In genomic region chr1:73079518-73079917, GRCm38 (mm10) we compare ENCODE assay signal across 22 mouse cellular contexts.
DNase-seq lines count a peak whose midpoint lies in the region; ATAC-seq lines count a peak whose summit lies in the region.
"Had no signal": no experiment of that assay in that cellular context is flagged by ENCODE, and none has a peak within 500 bp of the region (broad histone marks: within the 10 kb centered on the region; RNA-seq: fewer than 3 reads in every experiment).

No protein-coding gene starts in this region.

- H3K27me3 ChIP-seq in liver, embryonic 13.5 days, result peaks cover 5% of the 10 kb centered on the region; the same call in 1 of the 2 replicates
- no peaks in the 10 kb centered on the region for H3K27me3 ChIP-seq in liver, embryonic 16.5 days (ENCODE audit: control insufficient read depth, insufficient read depth, low read depth, low read length)
- H3K27me3 ChIP-seq: embryonic facial prominence, embryonic 12.5 days; forebrain, embryonic 13.5 days; forebrain, embryonic 15.5 days; Patski had no signal

- no peak overlapping the region for H3K4me3 ChIP-seq in liver, embryonic 13.5 days (replicated peaks)
- no peak overlapping the region for H3K4me3 ChIP-seq in liver, embryonic 16.5 days (ENCODE audit: low read depth, low read length)
- H3K4me3 ChIP-seq: embryonic facial prominence, embryonic 10.5 days; embryonic facial prominence, embryonic 12.5 days; forebrain, embryonic 13.5 days; forebrain, embryonic 15.5 days had no signal

- no peak overlapping the region for H3K9ac ChIP-seq in liver, embryonic 13.5 days
- H3K9ac ChIP-seq in liver, embryonic 16.5 days (ENCODE audit: low read depth, low read length), result no peak overlapping the region
- H3K9ac ChIP-seq: embryonic facial prominence, embryonic 12.5 days; forebrain, embryonic 13.5 days; forebrain, embryonic 15.5 days had no signal

- peaks cover 19% of the 10 kb centered on the region; the same call in 1 of the 2 replicates for H3K4me1 ChIP-seq in liver, embryonic 13.5 days (replicated peaks)
- H3K4me1 ChIP-seq in liver, embryonic 16.5 days (ENCODE audit: control insufficient read depth, low read depth, low read length), result no peaks in the 10 kb centered on the region
- H3K4me1 ChIP-seq: forebrain, embryonic 13.5 days; forebrain, embryonic 15.5 days had no signal

- no peak overlapping the region for H3K4me2 ChIP-seq in liver, embryonic 13.5 days
- H3K4me2 ChIP-seq in liver, embryonic 16.5 days (ENCODE audit: low read depth, low read length), result no peak overlapping the region
- H3K4me2 ChIP-seq: embryonic facial prominence, embryonic 12.5 days; forebrain, embryonic 13.5 days; forebrain, embryonic 15.5 days had no signal

- no peak overlapping the region for H3K27ac ChIP-seq in liver, embryonic 13.5 days
- H3K27ac ChIP-seq in liver, embryonic 16.5 days (ENCODE audit: low read length), result no peak overlapping the region
- H3K27ac ChIP-seq: embryonic facial prominence, embryonic 10.5 days; embryonic facial prominence, embryonic 12.5 days; forebrain, embryonic 13.5 days; forebrain, embryonic 15.5 days had no signal

- 51% methylated on average over 2 of the region's 2 CpGs for WGBS in liver, embryonic 13.5 days (ENCODE audit: insufficient replicate concordance)
- 62% methylated on average over 2 of the region's 2 CpGs for WGBS in liver, embryonic 16.5 days (ENCODE audit: insufficient replicate concordance)

- no peaks in the 10 kb centered on the region for H3K36me3 ChIP-seq in liver, embryonic 13.5 days
- H3K36me3 ChIP-seq in liver, embryonic 16.5 days (ENCODE audit: control insufficient read depth, insufficient read depth), result no peaks in the 10 kb centered on the region
- H3K36me3 ChIP-seq: embryonic facial prominence, embryonic 10.5 days; embryonic facial prominence, embryonic 12.5 days; forebrain, embryonic 15.5 days; G1E had no signal

- H3K9me3 ChIP-seq in liver, embryonic 13.5 days (replicated peaks), result no peaks in the 10 kb centered on the region
- H3K9me3 ChIP-seq in liver, embryonic 16.5 days (replicated peaks; ENCODE audit: control insufficient read depth, low read length), result no peaks in the 10 kb centered on the region
- H3K9me3 ChIP-seq: embryonic facial prominence, embryonic 10.5 days; embryonic facial prominence, embryonic 12.5 days; forebrain, embryonic 13.5 days; forebrain, embryonic 15.5 days; G1E had no signal

- no peak for DNase-seq in frontal cortex, adult 2 months (ENCODE audit: extremely low spot score in 1 of 2, low spot score in 1 of 2)
- no peak for DNase-seq in liver, embryonic 13.5 days
- DNase-seq in liver, result no peak
- DNase-seq: adrenal gland, adult 8-10 months; adrenal gland, postnatal 14 days; adrenal gland, postnatal 36 days; B cell, adult 2 months; cerebellum, adult 11-12 months; cerebellum, adult 2 months; cerebellum, adult 9-10 months; cerebellum, postnatal 10 days; cerebellum, postnatal 25 days had no signal

- peak; percentile 31; the same call in 1 of the 2 replicates for ATAC-seq in frontal cortex, adult (ENCODE audit: low TSS enrichment)
- peak; percentile 62; the same call in 1 of the 2 replicates for ATAC-seq in liver, embryonic 13.5 days (ENCODE audit: low read depth)
- ATAC-seq in liver, embryonic 16.5 days (ENCODE audit: low read depth), result peak; percentile 19; the same call in 1 of the 2 replicates
- ATAC-seq: activated CD4-positive, CD25-positive, alpha-beta regulatory T cell, adult 4 months; CD4-positive, CD25-positive, alpha-beta regulatory T cell, adult 4 months; forebrain, embryonic 13.5 days; forebrain, embryonic 15.5 days; Patski had no signal
